Mouse (Mus musculus) spleen, postnatal 36 days (tissue): ENCODE measurements around the gene Capza2.

Experiments
- DNase-seq, 2 experiments: peaks; one replicate each; pipeline ENCODE4 v3.0.0; 2022; ENCODE audit warnings: low spot score in 2 of 2, mixed read lengths in 1 of 2

Capza2 gene

DNA sequence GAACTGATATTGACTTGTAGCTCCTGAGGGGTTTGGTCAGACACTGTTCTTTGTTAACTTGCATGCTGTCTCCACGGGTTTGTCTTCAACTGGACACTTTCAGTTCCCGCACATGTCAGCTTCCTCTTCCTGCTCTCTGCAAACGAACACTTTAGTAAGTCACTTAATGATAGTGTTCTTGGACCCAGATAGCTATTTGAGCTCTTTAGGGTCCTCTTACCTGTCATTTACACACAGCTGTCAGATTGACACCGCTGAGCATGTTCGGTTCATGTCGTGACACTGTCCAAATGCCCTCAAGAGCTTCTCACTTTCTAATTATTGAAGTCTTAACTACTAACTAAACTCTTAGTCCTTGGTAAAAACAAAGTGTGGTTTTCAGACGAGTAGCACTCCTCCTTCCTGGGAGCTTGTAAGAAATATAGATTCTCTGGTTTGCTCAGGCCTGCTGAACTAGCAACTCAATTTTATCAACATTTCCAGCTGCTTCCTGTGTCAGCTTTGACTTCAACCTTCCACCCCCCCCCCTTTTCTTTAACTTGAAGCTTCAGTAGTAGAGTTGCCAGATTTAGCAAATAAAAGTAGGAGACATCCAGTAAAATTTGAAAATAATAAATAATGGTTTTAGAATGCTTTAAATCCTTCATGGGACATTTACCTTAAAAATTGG is at the start of gene Capza2:
Gene Capza2 (plus strand): TSS at position 620 of the 670 bp plus-strand sequence.
- DNase-seq, result peak; percentile 58 to 68

DNA sequence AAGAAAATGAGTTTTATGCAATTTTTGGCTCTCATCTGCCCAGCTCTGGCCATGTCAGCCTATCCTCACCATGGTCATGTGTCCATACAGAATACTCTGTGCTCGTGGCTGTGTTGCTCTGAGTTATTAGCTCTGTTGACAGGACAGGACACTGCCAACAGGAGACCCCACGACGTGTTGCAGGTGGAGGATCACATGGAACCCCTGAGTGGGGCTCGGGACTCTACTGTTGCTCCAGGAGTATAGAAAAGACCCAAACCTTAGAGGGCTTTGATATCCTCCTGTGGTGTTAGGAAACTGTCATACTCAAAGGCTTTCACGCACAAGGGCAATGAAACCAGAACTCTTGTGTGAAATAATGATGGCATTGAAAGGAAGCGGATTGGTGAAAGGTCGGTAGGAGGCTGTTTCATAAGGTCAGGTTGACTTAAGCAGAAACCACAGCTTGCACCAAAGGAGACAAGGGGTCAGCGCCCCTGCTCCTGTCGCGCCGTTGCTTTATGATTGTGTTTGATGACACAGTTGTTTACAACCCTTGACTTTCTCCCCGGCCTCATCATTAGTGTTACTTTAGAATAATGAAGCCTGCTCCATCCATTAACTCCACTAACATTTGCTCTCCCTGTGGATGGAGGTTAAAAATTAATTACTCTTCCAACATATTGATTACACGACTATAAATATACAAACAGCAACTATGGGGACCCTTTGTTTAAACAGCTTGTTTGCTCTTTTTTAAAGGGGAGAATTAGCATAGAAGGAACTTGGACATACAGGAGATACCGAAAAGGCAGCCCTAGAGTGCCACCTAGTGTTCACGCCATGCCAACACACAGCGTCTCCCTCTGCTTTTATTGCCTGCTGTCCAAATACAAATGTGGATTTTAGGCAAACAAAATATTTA is 46.7 kb upstream of the Capza2 start:
- DNase-seq, result peak; percentile 46 to 55

DNA sequence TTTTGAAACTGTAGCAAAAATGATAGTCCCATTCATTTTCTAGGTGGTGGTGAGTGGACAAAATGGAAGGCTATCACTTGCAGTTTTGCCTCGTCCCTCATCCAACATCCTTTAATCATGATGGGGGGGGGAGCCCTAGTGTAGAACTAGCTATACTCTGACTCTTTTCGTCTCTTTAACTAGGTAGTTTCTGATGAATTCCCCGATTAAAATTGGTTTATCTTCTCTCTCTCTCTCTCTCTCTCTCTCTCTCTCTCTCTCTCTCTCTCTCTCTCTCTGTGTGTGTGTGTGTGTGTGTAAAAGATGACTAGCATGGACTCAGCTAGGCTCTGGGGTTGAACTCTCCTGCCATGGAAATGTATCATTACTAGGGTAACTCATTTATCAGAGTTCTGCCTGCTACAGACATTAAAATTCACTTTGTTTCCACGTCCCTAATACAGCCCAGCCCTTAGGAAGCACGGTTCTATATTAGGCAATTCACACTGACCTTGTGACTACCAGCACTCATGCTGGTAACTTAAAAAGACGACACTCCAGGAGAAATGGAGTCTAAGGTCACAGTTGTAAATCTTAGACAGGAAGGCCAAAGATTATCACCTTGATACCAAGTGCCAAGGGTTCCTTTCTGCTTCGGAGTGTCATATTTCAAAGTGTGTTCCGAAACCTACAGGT is 45.9 kb upstream of the Capza2 start:
- DNase-seq, result no peak

DNA sequence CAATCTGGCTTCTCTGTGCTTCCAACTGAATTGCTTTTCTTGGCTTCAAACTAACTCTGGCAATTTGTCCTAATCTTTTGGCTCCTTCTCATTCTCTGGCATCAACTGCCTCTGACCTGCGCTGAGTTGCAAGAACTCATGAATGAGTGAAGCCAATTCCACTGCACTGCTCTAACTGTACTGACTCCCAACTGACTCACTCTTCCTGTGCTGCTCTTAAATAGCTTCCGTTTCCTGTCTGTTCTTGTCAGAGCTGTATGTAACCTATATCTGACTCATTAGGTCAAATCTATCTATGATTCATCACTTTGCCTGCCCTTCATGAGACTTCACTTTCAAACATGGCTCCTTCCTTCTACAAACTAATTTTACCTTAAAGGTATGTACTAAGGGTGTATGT is 42.1 kb upstream of the Capza2 start:
- no peak for DNase-seq

DNA sequence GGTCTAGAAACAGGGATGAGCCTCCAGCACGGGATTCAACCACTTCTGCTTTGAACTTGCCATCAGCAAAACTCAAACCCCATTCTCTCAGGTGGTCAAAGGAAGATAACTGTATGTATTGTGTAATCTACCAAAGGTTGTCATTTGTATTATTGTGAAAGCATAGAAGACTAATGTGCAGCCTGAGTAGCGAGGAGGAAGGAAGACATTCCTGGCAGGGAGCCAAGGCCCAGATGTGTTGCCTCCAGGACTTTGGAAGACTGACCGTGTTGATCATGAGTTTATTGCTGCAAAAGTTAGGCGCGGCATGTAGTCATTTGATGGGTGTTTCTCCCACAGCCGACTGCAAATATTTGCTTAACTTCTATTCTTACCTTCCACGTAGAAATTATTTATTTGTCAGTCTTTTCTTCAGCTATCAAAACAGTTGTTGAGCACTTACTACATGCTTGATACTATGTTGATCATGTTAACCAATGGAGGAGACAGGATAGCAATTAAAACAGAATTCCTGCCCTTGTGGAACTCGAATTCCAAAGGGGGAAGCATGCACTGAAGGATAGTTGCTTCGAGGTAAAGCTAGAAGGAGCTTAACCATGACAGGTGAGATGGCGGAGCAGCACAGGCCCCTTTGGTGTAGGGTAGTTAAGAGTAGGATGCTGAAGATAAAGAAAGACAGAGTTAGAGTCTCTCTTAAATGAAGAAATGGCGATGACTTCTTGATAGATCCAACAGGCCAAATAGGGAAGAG is 40.1 kb upstream of the Capza2 start:
- no peak for DNase-seq

DNA sequence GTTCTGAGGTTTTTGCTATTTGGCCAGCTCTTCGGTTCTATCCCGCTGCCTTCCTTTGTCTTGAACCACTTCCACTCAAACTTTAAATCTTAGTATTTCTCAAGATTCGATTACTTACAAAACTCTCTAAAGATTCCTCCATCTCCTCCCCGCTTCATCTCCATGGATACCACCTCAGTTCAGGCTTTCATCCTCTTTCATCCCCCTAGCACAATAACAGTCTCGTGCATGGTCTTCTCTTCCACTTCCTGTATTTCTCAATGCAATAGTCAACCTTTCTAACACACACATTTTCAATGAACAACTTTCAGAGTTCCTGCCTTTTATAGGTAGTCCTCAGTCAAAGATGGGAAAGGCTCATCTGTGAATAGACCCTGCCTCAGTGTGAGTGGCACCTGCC is 36.7 kb upstream of the Capza2 start:
- no peak for DNase-seq

DNA sequence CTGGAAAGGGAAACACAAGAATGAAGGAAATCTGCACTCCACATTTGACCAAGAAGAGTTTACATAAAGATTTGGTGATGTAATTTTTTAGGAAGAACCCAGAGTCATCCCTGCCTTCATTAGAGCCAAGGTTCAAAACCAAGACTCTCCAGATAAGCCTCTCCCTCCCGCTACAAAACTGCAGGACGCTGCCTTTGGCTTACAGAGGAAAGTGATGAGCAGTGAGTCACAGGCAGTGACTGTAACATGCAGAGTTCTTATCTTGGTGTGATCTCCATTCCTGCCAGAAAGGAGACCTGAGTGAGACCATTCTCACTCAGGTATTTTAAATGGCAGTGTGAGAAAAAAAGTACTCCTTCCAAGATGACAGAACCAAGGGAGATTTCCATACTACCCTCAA is 34.5 kb upstream of the Capza2 start:
- DNase-seq, result no peak

DNA sequence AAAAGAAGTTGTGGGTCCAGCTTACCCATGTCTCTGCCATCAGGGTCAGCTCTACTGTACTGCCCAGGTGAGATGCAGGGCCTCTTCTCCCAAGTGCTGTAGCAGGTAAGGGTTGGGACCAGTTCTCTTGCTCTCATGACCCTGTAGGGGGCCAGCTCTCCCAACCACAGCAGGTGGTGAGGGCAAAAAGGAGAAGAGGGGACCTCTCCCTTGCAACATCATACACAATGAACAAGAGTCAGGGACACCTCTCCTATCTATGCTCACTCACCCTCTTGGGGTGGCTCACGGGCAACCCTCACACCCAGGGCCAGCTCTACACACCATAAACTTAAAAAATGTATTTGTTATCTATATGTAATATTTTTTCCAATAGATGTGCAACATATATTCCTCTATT is 29.1 kb upstream of the Capza2 start:
- no peak for DNase-seq

DNA sequence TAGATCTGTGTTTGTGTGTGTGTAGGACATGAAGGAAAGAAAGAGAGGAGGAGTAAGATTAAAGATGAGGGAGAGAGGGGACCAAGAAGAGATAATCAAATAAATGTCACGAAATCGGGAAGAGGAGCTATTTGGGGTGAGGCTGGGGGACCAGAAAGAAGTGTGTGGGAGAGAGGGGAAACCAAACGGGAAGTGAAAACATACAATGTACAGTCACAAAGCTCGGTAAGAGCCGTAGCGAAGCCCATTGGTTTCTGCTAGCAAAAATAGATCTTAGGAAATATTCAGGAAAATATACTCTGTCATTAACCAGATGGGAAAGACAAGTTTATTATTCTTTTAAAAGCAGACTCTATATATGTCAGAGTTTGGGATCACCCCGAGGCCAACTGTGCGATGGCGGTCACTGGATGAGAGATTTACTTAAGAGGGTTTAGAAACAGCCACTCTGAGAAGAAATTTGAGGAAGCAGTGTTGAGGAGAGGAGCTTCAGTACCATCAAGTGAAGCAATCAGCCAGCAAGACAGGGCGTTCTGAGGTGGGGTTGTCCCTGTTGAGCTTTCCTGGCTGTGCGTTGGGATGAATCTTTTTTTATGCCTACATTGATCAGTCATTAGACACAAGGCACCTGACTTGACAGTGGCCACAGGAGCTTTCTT is 24.6 kb upstream of the Capza2 start:
- peak; percentile 17 to 20 for DNase-seq

DNA sequence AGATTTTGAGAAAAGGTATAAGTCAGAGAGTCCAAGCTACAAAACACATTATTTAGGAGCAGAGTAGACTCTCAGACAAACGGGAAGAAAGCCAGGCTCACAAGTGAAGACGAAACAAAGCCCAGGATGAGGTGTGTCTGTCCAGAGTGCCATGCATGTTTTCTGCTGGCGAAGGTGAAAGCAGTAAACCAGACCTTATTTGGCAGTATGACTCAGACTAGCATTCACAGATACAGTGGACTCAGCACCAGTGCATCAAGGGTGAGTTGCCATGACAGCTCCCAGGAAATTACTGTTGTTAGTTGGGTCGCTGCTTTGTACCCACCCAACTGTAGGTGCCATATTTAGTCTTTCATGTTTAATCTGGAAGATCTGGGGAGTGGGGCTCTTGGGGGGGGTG is 23.4 kb upstream of the Capza2 start:
- DNase-seq, result no peak

DNA sequence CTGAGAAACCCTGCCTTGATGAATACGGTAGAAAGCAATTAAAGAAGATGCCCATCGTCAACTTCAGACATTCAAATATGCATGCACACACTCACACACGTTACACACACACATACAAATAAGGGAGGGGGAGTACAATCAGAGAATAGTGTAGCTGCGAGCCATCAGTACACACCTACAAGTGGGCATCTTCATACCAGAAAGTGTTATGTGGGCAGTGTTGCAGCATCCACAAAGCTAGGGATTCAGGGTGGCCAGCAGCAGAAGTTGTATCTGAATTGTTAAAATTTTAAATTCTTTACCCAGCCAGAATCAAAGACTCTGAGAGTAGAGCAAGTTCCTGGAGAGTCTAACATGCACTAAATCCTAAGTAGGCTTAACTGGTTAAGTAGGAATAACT is 15.2 kb upstream of the Capza2 start:
- DNase-seq, result no peak

DNA sequence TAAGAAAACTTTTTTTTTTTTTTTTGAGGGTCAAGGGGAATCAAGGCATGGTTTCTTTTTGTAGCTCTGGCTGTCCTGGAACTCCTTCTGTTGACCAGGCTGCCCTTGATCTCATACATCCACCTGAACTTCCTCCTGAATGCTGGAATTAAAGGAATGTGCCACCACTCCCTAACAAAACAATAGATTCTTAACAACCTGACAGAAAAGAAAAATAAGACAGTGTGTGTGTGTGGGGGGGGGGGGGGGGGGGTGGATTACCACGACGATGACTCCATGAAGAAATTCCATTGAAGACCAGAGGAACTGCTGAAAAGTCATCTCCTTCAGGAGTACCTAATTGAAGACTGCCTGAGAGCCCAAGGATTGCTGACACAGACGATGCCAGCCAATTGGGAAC is 14.6 kb upstream of the Capza2 start:
- no peak for DNase-seq

DNA sequence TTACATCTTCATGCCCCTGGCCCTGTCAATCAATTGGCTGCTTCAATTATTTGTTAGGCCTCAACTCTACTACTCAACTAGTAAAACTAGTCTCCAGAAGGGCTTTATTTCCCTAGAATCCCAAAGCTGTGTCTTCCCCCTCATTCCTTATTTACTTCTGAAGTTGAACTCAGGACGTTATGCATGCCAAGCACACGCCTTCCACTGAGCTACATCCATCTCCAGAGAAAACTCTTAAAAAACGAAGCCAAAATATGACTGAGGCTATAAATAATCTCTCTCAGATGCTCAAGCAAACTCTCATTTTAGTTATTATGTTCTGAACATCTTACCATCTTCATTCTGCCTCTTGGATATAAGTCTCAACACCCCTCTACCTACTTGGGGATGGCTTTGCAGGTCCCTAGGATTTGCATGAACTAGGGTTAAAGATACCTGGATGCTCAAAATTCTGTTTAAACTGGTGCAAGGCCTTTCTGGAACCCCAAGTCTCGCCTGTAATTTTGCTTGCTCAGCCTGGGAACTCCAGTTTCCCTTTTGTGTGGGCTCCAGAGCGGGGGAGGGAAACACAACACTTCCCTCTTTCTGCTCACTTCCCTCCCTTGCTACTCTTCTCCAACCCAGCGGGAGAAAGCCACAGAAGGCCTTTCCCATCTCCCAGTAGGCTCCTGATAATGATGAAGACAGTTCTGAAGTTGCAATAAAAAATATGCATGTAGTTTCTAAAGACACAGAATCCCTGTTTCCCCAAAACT is 7.2 kb upstream of the Capza2 start:
- DNase-seq, result peak; percentile 8 to 32

DNA sequence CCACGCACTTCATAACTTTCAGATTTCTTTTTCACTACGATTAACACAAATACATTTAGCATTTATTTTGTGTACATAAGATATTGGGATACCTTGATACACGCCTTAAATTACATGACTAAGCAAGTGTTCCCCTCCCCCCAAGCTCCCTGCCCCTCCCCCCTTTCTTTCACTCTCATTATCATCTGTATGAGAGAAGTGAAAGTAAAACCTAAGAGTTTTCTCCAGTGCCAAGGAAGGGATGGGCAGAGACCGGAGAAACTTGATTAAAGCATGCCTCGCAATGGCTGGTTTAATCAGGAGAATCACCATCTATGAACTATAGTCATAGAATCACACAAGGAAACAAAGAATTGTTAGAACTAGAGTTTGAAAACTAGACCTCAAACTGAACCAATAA is 6.3 kb upstream of the Capza2 start:
- no peak for DNase-seq

DNA sequence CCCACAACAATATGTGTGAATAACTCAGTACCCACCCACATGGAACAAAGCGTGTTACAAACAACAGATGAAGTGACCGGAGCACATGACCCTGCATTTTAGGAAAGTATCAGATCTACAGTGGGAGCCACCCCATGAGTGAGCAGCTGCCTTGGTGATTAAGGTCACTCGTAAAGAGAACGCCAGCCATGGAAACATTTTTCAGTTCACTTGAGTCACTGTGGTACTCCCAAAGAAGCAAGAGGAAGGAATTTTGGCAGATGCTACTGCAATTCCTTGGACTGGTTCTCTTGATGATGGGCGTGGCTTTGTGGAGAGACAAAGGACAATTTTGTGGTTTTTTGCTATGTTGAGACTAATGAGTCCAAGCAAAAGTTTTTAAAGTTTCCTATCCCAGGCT is 4.4 kb upstream of the Capza2 start:
- no peak for DNase-seq

DNA sequence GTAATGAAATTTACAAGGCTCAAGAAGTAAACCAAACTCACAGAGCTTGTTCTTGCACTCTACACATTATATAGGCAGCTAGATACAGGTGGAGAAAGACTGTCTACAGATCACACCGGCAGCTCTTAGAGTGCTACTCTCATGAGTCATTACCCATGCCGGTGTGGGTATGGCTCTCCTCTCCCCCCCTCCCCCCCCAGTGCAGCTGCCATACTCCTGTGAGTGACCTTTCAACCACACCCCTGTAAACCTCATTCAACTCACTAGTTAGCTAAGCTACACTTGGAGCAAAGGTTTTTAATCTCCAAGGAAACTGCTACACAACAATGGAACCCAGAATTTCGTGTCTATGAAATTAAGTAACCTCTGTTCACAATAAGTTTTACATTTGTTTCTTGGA is 2.2 kb upstream of the Capza2 start:
- DNase-seq, result no peak

DNA sequence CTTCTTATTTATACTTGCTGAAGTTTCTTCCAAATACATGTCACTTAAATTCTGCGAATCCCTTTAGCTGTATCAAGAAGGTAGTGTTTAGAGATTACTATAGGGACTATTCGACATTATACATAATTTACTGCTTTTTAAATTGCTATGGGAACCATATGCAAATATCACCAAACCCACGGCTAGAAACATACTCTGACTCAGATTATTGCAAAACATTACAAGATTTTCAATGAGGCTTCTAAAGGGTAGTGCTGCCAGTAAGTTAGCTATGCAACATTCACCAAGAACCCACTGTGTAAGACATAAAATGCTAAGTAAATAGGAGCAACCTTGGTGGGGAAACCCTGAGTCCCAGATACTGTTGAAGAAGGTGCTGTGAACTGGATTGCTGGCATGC is 1.0 kb upstream of the Capza2 start:
- no peak for DNase-seq

DNA sequence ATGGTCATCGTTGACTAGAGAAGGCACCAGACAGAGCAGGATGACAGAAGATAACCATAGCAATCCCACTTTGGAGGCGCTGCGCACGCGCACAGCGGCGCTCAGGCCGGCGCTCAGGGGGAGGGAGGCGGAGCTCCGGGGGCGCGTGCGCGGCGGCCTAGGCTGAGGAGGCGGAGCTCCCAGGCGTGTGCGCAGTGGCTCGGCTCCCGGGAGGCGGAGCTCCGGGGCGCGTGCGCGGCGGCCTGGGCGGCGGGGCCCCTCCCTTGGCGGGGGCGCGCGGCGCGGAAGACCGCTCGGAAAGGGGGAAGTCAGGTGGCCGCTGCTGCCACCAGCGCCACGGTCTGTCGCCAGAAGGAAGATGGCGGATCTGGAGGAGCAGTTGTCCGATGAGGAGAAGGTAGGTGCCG is 733 bp downstream of the Capza2 start:
- peak; percentile 96 to 97 for DNase-seq

DNA sequence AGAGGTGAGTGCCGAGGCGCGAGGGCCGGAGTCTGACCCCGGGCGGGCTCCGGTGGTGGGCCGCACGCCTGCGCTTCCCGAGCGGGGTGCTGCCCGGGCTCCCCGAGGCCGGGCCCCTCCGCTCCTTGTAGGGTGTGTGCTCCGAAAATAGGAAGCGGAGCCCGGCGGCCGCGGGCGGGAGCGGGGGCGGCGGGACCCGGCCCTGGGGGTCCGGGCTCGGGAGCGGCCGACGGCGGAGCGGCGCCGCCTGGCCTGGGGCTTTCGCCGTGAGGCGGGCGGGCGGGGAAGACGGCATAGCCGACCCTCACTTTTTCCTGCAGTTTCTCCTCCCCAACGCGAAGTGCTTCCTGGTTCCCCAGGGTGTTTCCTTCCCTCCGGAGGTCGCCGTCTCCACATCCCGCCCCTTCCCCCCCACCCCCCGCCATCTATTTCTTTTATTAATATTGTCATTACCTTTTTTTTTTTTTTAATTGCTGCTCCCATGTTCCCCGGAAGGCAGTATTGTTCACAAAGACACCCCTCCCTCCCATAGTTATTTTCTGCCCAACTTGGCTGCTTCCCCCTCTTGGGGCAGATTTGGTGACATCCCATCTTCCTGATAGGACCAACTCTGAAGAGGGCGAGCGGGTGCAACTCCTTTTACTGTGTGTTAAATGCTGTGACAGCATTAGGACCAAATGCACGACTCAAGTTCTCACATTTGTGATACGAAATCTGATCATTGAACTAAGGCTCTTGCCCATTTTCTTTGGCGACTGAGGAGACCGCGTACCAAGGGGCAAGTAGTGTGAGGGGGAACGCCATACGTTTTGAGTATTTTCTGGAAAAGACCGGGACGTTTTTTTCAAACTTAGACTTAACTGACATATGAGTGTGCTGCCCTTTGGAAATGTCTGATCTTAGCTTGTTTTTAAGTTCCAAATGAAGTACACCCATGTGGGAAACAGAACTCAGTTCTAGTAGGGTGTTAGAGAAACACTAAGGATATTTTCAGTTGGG is 1.5 kb downstream of the Capza2 start:
- peak; percentile 17 to 38 for DNase-seq
